Mouse (Mus musculus): ENCODE results near the gene Thsd4.

Gene Thsd4

DNA sequence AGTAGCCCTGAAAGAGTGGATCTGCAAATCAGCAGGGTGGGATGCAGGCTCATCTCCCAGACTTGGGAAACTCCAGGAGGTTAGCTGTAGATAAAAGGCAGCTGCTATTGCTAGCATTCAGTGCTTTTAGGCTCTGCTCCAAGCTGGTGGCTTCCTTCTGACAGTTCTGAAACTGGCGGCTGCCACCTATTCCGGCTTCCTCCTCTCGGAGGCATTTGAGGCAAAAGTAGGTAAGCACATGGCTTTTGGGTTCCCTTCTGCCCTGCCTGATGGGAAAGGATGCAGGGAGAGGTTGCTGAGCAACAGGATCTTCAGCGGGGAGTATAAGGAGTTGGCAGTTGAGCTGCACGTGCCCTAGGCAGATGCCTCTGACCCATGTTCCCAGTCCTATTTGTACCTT, 65.2 kb downstream of the Thsd4 start:
- DNase-seq (ENCODE audit: low spot score), result no peak

DNA sequence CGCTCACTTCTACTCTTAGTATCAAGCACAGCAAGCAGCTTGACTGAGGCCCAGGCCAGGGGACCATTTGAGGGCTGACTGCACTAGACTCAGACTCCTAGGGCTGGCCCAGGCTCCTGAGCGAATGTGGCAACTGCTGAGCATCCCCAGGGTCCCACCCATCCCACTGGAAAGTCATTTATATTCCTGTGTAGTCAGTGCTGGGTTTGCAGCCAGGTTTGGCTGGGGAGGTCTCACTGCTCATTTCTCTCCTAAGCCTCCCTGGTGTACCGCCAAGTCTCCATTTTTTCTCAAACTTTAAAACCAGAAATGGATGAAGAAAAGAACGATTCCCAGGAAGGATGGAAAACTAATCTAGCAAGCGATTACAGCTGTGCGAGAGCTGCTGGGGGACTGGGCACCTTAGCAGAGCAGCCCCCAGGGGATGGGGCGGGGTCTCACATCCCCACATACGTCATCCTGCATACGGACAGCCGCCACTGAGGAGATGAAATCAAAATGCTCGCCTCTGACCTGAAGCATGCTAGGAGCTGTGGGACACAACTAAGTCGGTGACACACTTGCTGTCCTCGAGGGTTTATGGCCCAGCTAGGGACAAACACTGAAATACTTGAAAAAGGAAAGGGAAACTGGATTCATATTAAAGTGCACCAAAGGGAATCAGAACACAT, 67.3 kb downstream of the Thsd4 start:
- DNase-seq (ENCODE audit: low spot score), result no peak

DNA sequence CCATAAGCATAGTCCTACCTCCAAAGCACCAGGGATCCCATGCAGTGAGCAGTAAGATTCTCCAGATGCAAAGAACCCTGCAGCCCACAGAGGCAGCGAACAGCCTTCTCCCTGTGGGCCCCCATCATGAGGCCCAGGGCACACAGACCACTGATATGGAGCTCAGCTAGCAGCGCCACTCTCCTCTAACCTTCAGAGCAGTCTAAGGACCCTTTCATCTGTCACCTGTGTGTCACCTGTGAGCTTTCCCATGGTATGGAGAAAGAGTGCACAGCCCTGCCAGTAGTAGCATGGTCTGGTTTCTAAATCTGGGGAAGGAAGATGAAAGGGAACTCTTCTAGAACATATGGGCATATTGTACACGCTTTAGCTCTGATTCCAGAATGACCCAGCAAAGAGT, 72.3 kb downstream of the Thsd4 start:
- no peak for DNase-seq (ENCODE audit: low spot score)

DNA sequence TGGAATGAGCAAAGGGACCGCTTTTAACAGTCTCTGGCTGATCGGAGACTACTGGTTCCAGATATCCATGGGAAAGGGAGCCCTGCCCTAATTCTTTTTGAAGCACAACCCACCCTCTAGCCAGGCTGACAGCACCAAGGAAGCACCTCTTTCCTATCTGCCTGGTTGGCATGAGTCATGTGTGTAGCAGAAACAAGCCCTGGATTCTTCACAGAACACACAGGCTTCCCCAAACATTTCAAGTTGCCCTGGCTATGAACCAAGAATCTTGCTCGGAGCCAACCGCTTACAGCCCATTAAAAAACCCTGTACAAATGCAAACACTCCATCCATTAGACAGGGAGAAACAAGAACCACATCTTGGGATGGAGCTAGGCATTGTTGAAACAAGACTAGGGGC, 76.0 kb downstream of the Thsd4 start:
- no peak for DNase-seq (ENCODE audit: low spot score)

GRCm38 (mm10) chr9:60441274-60441902, 80.5 kb downstream of the Thsd4 start:
- no peak for DNase-seq (ENCODE audit: low spot score)

- no peak for DNase-seq (ENCODE audit: low spot score)
These were observed 81.3 kb downstream of the Thsd4 start for GRCm38 (mm10) chr9:60440506-60440905.

GRCm38 (mm10) chr9:60436246-60436645, 85.6 kb downstream of the Thsd4 start:
- no peak for DNase-seq (ENCODE audit: low spot score)

- DNase-seq (ENCODE audit: low spot score), result no peak
These were observed 87.8 kb downstream of the Thsd4 start for GRCm38 (mm10) chr9:60434093-60434492.

- no peak for DNase-seq (ENCODE audit: low spot score)
These were observed 89.9 kb downstream of the Thsd4 start for GRCm38 (mm10) chr9:60431924-60432323.

DNA sequence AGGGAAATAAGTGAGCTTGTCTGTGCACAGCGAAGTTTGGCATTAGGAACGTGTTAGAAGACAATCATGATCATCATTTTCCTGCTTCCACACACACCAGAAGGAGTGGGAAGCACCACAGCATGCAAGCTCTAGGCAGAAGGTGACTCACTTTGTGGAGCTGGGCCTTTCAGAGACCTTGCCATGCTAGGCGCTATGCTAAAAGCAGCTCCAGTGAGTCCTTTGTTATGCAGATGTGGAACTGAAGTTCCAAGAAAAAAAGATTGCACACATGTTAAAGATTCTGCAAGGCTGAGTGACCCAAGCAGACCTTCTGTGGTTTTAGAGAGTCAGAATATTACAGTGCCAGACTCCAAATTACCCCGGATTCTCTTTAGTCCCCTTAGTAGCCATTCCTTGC, 91.8 kb downstream of the Thsd4 start:
- DNase-seq (ENCODE audit: low spot score), result no peak

- DNase-seq (ENCODE audit: low spot score), result no peak
These were observed 107.6 kb downstream of the Thsd4 start for GRCm38 (mm10) chr9:60414076-60414755.

DNA sequence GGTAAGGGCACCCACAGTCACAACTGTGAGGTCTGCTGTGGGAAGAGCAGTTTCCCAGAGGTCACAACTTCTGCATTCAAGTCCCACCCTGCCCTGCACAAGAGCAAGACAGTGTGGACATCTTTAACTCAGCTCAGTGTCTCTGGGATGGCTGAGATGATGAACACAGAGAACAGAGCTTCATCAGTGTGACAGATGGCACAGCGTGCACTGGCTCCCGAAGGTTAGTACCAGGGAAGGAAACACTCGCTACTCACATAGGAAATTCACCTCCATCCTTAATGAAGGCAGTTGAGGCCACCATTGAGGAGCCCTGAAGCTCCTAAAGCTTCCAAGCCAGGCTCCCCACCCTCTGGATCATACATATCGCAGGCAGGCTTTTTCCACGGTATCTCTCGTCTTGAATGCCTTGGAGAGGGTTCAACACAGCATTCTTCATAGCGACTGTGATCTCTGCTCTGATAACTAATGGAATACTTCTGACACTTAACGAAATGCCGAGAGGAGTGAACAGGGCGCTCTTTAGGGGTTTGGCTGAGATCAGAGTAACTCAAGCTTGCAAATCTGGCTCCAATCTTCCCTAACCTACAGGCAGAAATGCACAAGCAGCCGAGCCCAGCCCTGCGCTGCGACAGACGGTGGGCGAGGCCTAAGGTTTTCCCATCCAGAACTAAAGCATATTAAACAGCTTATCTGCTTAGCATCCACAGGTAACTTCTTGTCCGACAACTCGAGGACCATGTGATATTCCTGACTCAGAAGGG, 110.8 kb downstream of the Thsd4 start:
- no peak for DNase-seq (ENCODE audit: low spot score)

DNA sequence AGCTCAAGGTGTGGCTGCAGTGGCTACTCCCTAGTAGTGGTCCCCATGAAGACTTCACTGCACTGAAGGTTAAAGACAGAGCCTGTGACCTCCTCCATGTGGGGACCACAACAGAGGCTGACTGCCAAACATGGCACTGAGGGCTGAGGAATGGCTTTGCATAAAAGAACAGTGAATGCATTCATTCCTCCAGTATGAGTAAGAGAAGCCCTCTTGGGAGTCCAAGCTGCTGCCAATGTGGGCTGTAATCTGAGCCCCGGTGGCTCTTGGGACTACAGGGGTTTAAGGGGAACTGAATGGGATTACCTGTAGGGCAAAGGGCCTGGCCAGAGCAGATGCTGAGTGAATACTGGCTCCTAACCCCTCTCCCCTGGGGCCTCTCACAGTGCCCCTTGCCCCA, 114.5 kb downstream of the Thsd4 start:
- DNase-seq (ENCODE audit: low spot score), result no peak

- no peak for DNase-seq (ENCODE audit: low spot score)
These were observed 116.1 kb downstream of the Thsd4 start for GRCm38 (mm10) chr9:60405777-60406176.

- no peak for DNase-seq (ENCODE audit: low spot score)
These were observed 119.2 kb downstream of the Thsd4 start for GRCm38 (mm10) chr9:60402681-60403080.

GRCm38 (mm10) chr9:60400001-60400400, 121.8 kb downstream of the Thsd4 start:
- no peak for DNase-seq (ENCODE audit: low spot score)

- DNase-seq (ENCODE audit: low spot score), result no peak
These were observed 123.8 kb downstream of the Thsd4 start for GRCm38 (mm10) chr9:60398073-60398472.

- no peak for DNase-seq (ENCODE audit: low spot score)
These were observed 125.8 kb downstream of the Thsd4 start for GRCm38 (mm10) chr9:60396096-60396495.

DNA sequence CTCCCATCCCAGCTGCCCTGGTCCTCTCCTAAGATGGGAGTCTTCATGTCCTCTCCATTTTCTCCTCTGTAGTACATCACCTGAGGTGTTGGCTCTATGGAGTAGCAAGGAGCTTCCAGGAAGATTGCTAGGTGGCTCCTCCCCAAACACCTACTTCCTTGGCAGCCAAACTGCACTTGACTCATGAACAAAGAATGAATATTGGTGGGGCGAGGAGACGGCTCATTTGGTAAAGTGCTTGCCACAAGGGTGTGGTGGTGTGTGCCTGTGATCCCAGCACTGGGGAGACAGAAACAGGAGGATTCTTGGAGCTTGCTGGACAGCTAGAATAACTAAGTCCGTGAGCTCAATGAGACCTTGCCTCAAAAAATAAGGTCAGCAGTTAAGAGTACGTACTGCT, 128.9 kb downstream of the Thsd4 start:
- DNase-seq (ENCODE audit: low spot score), result no peak

- no peak for DNase-seq (ENCODE audit: low spot score)
These were observed 137.1 kb downstream of the Thsd4 start for GRCm38 (mm10) chr9:60384751-60385150.

- DNase-seq (ENCODE audit: low spot score), result no peak
These were observed 138.9 kb downstream of the Thsd4 start for GRCm38 (mm10) chr9:60382941-60383340.

DNA sequence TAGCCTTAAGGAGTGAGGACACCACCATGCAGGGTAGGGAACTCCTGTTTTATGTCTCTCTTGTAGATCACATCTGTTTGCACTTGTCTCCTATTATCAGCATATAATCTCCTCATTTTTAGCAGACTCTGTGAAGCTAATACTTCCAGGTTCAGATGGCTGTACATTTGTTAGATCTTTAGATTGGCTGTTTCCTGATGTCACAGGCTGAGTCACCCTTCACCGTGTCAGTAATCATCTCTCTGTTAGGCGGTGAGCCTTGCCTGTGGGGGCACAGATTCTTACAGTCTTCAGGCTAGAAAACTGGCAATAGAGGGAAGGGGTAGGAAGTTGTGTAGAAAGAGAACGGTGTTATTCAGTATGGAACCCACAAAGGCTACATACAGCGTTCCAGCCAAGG, 139.3 kb downstream of the Thsd4 start:
- no peak for DNase-seq (ENCODE audit: low spot score)

- no peak for DNase-seq (ENCODE audit: low spot score)
These were observed 140.8 kb downstream of the Thsd4 start for GRCm38 (mm10) chr9:60381010-60381409.

All from testis, postnatal 10 days (tissue).